In the genomic region with DNA sequence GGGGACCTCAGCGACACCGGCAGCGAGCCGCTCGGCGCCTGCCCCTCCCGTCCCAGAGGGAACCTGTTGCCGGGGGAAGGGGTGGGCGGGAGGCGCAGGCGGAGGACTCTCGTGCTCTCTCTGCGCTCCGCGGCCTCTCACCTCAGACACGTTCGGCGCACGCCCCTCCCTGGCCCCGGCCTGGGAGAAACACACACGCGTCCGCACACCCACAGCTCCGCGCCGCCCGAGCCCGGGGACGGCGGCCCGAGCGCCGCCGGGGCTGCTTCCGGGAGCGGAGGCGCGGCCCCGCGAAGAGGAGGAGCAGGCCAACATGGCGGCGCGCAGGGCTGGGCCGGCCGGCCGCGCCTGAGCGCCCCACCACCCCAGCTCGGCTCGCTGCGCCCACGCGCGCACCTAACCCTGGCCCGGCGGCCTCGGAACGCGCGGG, we compare ENCODE assay signal across 8 mouse cellular contexts. TPM values are rescaled to one million over a fixed set of nuclear protein-coding genes. Genes with fewer than 3 reads are reported as not detected.
DNase-seq lines count a peak whose midpoint lies in the region; ATAC-seq and TF ChIP-seq lines count a peak whose summit lies in the region.

A gene (plus strand): TSS at position 293 of the 430 bp plus-strand sequence.

- H3K9me3 ChIP-seq in forebrain, embryonic 10.5 days: no peaks in the 10 kb centered on the region
- H3K9me3 ChIP-seq in heart, embryonic 13.5 days: no peaks in the 10 kb centered on the region
- no peaks in the 10 kb centered on the region for H3K9me3 ChIP-seq in kidney, postnatal 0 days (replicated peaks; ENCODE audit: low read length)
- no peaks in the 10 kb centered on the region for H3K9me3 ChIP-seq in liver, embryonic 13.5 days (replicated peaks)

- no peak for TF ChIP-seq CTCF in brain, embryonic 14.5 days (IDR thresholded peaks at IDR 0.05; ENCODE audit: borderline replicate concordance, extremely low read depth, insufficient read depth, insufficient read length)
- no peak for TF ChIP-seq CTCF in kidney, postnatal 0 days (IDR thresholded peaks at IDR 0.05; ENCODE audit: low read depth)

- peak within 1 kb of the TSS; percentile 83 for H3K4me2 ChIP-seq in heart, embryonic 13.5 days
- H3K4me2 ChIP-seq in kidney, postnatal 0 days (ENCODE audit: low read length): peak within 1 kb of the TSS; percentile 84
- H3K4me2 ChIP-seq in liver, embryonic 13.5 days: peak within 1 kb of the TSS; percentile 77

- H3K27me3 ChIP-seq in forebrain, embryonic 10.5 days (ENCODE audit: poor library complexity, severe bottlenecking): no peaks in the 10 kb centered on the region
- H3K27me3 ChIP-seq in heart, embryonic 13.5 days (replicated peaks): no peaks in the 10 kb centered on the region
- H3K27me3 ChIP-seq in kidney, postnatal 0 days (ENCODE audit: insufficient read depth, low read length): no peaks in the 10 kb centered on the region
- no peaks in the 10 kb centered on the region for H3K27me3 ChIP-seq in liver, embryonic 13.5 days

- H3K4me1 ChIP-seq in forebrain, embryonic 10.5 days: peaks cover 51% of the 10 kb centered on the region
- peaks cover 50% of the 10 kb centered on the region for H3K4me1 ChIP-seq in heart, embryonic 13.5 days
- H3K4me1 ChIP-seq in kidney, postnatal 0 days (replicated peaks; ENCODE audit: insufficient read depth, low read length): peaks cover 18% of the 10 kb centered on the region; the same call in 1 of the 2 replicates
- H3K4me1 ChIP-seq in liver, embryonic 13.5 days (replicated peaks): peaks cover 63% of the 10 kb centered on the region

- H3K9ac ChIP-seq in heart, embryonic 13.5 days: peak within 1 kb of the TSS; percentile 90
- H3K9ac ChIP-seq in kidney, postnatal 0 days (ENCODE audit: low read depth, low read length): peak within 1 kb of the TSS; percentile 85
- peak within 1 kb of the TSS; percentile 98 for H3K9ac ChIP-seq in liver, embryonic 13.5 days

- H3K4me3 ChIP-seq in forebrain, embryonic 10.5 days: peak within 1 kb of the TSS; percentile 96
- H3K4me3 ChIP-seq in heart, embryonic 13.5 days: peak within 1 kb of the TSS; percentile 93
- peak within 1 kb of the TSS; percentile 83 for H3K4me3 ChIP-seq in kidney, postnatal 0 days (replicated peaks; ENCODE audit: low read depth, low read length)
- H3K4me3 ChIP-seq in liver, embryonic 13.5 days (replicated peaks): peak within 1 kb of the TSS; percentile 91

- DNase-seq in CD4-positive helper T cell, adult 2 months (ENCODE audit: low read depth, low spot score): peak; percentile 87
- DNase-seq in brain, embryonic 14.5 days (ENCODE audit: low read depth): peak; percentile 68
- peak; percentile 74 for DNase-seq in forebrain, embryonic 10.5 days (ENCODE audit: extremely low spot score, low spot score)
- DNase-seq in kidney, postnatal 0 days (ENCODE audit: low spot score): peak; percentile 72
- peak; percentile 62 for DNase-seq in liver, embryonic 13.5 days
- DNase-seq in naive thymus-derived CD4-positive, alpha-beta T cell, adult 2 months (ENCODE audit: low read depth): peak; percentile 84
- DNase-seq in spleen, postnatal 4 days (ENCODE audit: low spot score in 2 of 2): peak; percentile 77 to 91

- peaks cover 6% of the 10 kb centered on the region for H3K36me3 ChIP-seq in forebrain, embryonic 10.5 days (replicated peaks)
- peaks cover 3% of the 10 kb centered on the region; the same call in 1 of the 2 replicates for H3K36me3 ChIP-seq in heart, embryonic 13.5 days
- H3K36me3 ChIP-seq in kidney, postnatal 0 days (ENCODE audit: insufficient read depth, low read length): no peaks in the 10 kb centered on the region
- no peaks in the 10 kb centered on the region for H3K36me3 ChIP-seq in liver, embryonic 13.5 days

- 0 out of 2 replicates have a peak, but pooled peaks have one; percentile 76 for TF ChIP-seq POLR2A in brain, embryonic 14.5 days (IDR thresholded peaks at IDR 0.05; ENCODE audit: borderline replicate concordance, extremely low read depth, insufficient read depth, insufficient read length, poor library complexity, severe bottlenecking)

- peak within 1 kb of the TSS; percentile 99 for H3K27ac ChIP-seq in forebrain, embryonic 10.5 days
- peak within 1 kb of the TSS; percentile 88 for H3K27ac ChIP-seq in heart, embryonic 13.5 days (replicated peaks)
- H3K27ac ChIP-seq in kidney, postnatal 0 days: peak within 1 kb of the TSS; percentile 94
- peak within 1 kb of the TSS; percentile 89 for H3K27ac ChIP-seq in liver, embryonic 13.5 days

- peak; percentile 79 for ATAC-seq in heart, embryonic 13.5 days (ENCODE audit: extremely low read depth, insufficient number of reproducible peaks, low FRiP score, low TSS enrichment)
- peak; percentile 86 for ATAC-seq in kidney, postnatal 0 days (replicated peaks; ENCODE audit: low FRiP score, low read depth)
- peak; percentile 87 for ATAC-seq in liver, embryonic 13.5 days (ENCODE audit: low read depth)

- 1% methylated on average over 53 of the region's 60 CpGs for WGBS in forebrain, embryonic 10.5 days
- WGBS in heart, embryonic 13.5 days: 0% methylated on average over 57 of the region's 60 CpGs
- WGBS in kidney, postnatal 0 days: under 1% methylated on average over 37 of the region's 60 CpGs
- 0% methylated on average over 36 of the region's 60 CpGs for WGBS in liver, embryonic 13.5 days (ENCODE audit: insufficient replicate concordance)

RNA-seq across cellular contexts. Expression of the gene that starts here (rescaled TPM):
- polyA plus RNA-seq in brain, embryonic 14.5 days (2012; rRNA removed): 12.9 and 20.7 TPM in 2 replicates
- polyA plus RNA-seq in forebrain, embryonic 10.5 days (2016; fragmentation: Nextera tagmentation; extraction: Ambion mirVana): 7.6 and 8.6 TPM in 2 replicates
- polyA plus RNA-seq in heart, embryonic 13.5 days (2015; fragmentation: Nextera tagmentation; extraction: Ambion mirVana): 5.6 and 6.3 TPM in 2 replicates
- polyA plus RNA-seq in kidney, postnatal 0 days (2015; fragmentation: Nextera tagmentation; extraction: Ambion mirVana): 10.4 and 12.2 TPM in 2 replicates
- polyA plus RNA-seq in liver, embryonic 13.5 days (2015; fragmentation: Nextera tagmentation; extraction: Ambion mirVana): 5.8 and 6.5 TPM in 2 replicates

Comparison
In these comparisons a context has a peak if more than half of its experiments do, and no peak if none do; other contexts are left out.
1. Peak in every context shown above with its lines: DNase-seq, ATAC-seq, H3K4me3 ChIP-seq and H3K27ac ChIP-seq.